In the genomic region with DNA sequence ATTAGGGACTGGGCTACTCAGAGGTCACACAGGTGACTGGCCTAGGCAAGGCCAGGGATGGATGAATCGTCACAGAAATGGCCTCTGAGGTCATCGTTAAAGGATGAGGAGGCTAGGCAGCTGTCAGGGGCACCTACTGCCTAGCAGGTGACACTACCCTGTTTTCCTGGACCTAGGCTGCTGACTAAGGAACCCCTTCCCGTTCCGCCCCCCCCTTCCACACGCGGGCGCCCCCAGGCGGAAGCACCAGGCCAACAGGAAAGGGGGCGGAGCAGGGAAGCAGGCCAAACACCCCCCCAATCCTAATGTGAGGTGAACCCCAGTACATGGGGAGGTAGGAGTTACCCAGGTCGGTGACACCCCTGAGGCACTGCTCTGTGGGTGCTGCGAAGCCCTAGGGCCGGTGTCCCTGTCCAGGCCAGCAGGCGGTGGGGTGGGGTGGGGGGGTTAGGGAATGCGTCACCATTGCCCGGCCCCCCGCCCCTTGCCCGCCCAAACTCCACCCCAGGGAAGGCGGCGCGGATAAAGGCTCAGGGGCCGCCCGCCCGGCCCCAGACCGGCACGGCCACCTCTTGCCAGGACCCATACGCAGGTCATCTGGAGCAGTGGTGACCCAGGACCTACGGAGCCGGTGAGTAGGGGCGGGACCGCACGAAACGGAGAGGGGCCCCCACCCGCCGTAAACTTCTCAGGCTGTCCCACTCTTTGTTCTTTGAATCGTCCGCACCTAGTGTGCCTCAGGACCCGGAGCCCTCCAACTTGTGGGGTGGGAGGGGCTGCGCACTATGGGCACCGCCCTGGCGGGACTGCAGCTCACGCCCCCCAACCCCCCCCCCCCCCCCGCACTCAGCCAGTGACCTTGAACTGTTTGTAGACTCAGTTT, we compare ENCODE assay signal across 8 mouse cellular contexts. TPM values are rescaled to one million over a fixed set of nuclear protein-coding genes. Genes with fewer than 3 reads are reported as not detected.
A peak's percentile ranks its signal among the peaks of the same experiment; 100 is the strongest.
DNase-seq lines count a peak whose midpoint lies in the region; ATAC-seq and TF ChIP-seq lines count a peak whose summit lies in the region.

A gene (plus strand): TSS at position 554 of the 883 bp plus-strand sequence.

- peak; percentile 55 for TF ChIP-seq CTCF in liver, adult 2 months (IDR thresholded peaks at IDR 0.05; ENCODE audit: low read depth, low read length)
- peak; percentile 71 for TF ChIP-seq CTCF in midbrain, postnatal 0 days (IDR thresholded peaks at IDR 0.05)

- no peaks in the 10 kb centered on the region for H3K27me3 ChIP-seq in embryonic facial prominence, embryonic 14.5 days (replicated peaks; ENCODE audit: control insufficient read depth, insufficient read depth, low read length)
- no peaks in the 10 kb centered on the region for H3K27me3 ChIP-seq in heart, embryonic 11.5 days (ENCODE audit: control insufficient read depth, insufficient read depth, low read length)
- H3K27me3 ChIP-seq in kidney, embryonic 14.5 days (ENCODE audit: control insufficient read depth, insufficient read depth, low read length) = no peaks in the 10 kb centered on the region
- no peaks in the 10 kb centered on the region for H3K27me3 ChIP-seq in liver, adult 2 months (ENCODE audit: control insufficient read depth, insufficient read depth, low read length)
- no peaks in the 10 kb centered on the region for H3K27me3 ChIP-seq in midbrain, postnatal 0 days (ENCODE audit: insufficient read depth, low read length)
- H3K27me3 ChIP-seq in stomach, embryonic 16.5 days (ENCODE audit: control insufficient read depth, insufficient read depth, low read length) = no peaks in the 10 kb centered on the region

- H3K4me1 ChIP-seq in embryonic facial prominence, embryonic 14.5 days (ENCODE audit: control insufficient read depth, insufficient read depth, low read length) = peaks cover 12% of the 10 kb centered on the region
- peaks cover 45% of the 10 kb centered on the region for H3K4me1 ChIP-seq in heart, embryonic 11.5 days (ENCODE audit: control insufficient read depth, insufficient read depth, low read length)
- H3K4me1 ChIP-seq in kidney, embryonic 14.5 days (ENCODE audit: control insufficient read depth, insufficient read depth, low read length) = peaks cover 34% of the 10 kb centered on the region
- H3K4me1 ChIP-seq in liver, adult 2 months (ENCODE audit: control insufficient read depth, insufficient read depth, low read length) = peaks cover 33% of the 10 kb centered on the region
- H3K4me1 ChIP-seq in midbrain, postnatal 0 days (ENCODE audit: insufficient read depth, low read length) = peaks cover 14% of the 10 kb centered on the region
- peaks cover 57% of the 10 kb centered on the region for H3K4me1 ChIP-seq in stomach, embryonic 16.5 days (ENCODE audit: control insufficient read depth, insufficient read depth, low read length)

- H3K36me3 ChIP-seq in embryonic facial prominence, embryonic 14.5 days (ENCODE audit: control insufficient read depth, insufficient read depth, low read length) = peaks cover 56% of the 10 kb centered on the region
- peaks cover 31% of the 10 kb centered on the region for H3K36me3 ChIP-seq in heart, embryonic 11.5 days (ENCODE audit: control insufficient read depth, insufficient read depth, low read length)
- H3K36me3 ChIP-seq in kidney, embryonic 14.5 days (ENCODE audit: control insufficient read depth, insufficient read depth, low read length) = peaks cover 51% of the 10 kb centered on the region
- peaks cover 3% of the 10 kb centered on the region; the same call in 1 of the 2 replicates for H3K36me3 ChIP-seq in liver, adult 2 months (ENCODE audit: control insufficient read depth, insufficient read depth, low read length)
- H3K36me3 ChIP-seq in midbrain, postnatal 0 days (ENCODE audit: insufficient read depth, low read length) = peaks cover 20% of the 10 kb centered on the region
- peaks cover 16% of the 10 kb centered on the region for H3K36me3 ChIP-seq in stomach, embryonic 16.5 days (ENCODE audit: control insufficient read depth, insufficient read depth, low read length)

- peak; percentile 39 for ATAC-seq in embryonic facial prominence, embryonic 14.5 days (ENCODE audit: low read depth)
- peak; percentile 59 for ATAC-seq in heart, embryonic 11.5 days (replicated peaks; ENCODE audit: insufficient number of reproducible peaks, low FRiP score, low TSS enrichment)
- peak; percentile 53 for ATAC-seq in kidney, embryonic 14.5 days (ENCODE audit: low FRiP score, low TSS enrichment)
- ATAC-seq in midbrain, postnatal 0 days (ENCODE audit: low FRiP score) = 0 out of 2 replicates have a peak, but pooled peaks have one; percentile 4
- ATAC-seq in stomach, embryonic 16.5 days (ENCODE audit: insufficient read depth, low FRiP score) = peak; percentile 50

- peak within 1 kb of the TSS; percentile 85 for H3K4me3 ChIP-seq in embryonic facial prominence, embryonic 14.5 days (ENCODE audit: low read depth, low read length)
- peak within 1 kb of the TSS; percentile 96 for H3K4me3 ChIP-seq in heart, embryonic 11.5 days (ENCODE audit: low read depth, low read length)
- peak within 1 kb of the TSS; percentile 97 for H3K4me3 ChIP-seq in kidney, embryonic 14.5 days (ENCODE audit: low read length)
- H3K4me3 ChIP-seq in liver, adult 2 months (ENCODE audit: insufficient read depth, low read depth, low read length) = peak within 1 kb of the TSS; percentile 86
- H3K4me3 ChIP-seq in midbrain, postnatal 0 days (ENCODE audit: low read depth, low read length) = peak within 1 kb of the TSS; percentile 91
- peak within 1 kb of the TSS; percentile 93 for H3K4me3 ChIP-seq in stomach, embryonic 16.5 days (replicated peaks; ENCODE audit: low read length)

- H3K4me2 ChIP-seq in embryonic facial prominence, embryonic 14.5 days (ENCODE audit: low read depth, low read length) = peak within 1 kb of the TSS; percentile 93
- H3K4me2 ChIP-seq in heart, embryonic 11.5 days = peak within 1 kb of the TSS; percentile 92
- H3K4me2 ChIP-seq in kidney, embryonic 14.5 days (replicated peaks; ENCODE audit: low read depth, low read length) = peak within 1 kb of the TSS; percentile 87
- peak within 1 kb of the TSS; percentile 90 for H3K4me2 ChIP-seq in midbrain, postnatal 0 days (ENCODE audit: low read depth, low read length, poor library complexity, severe bottlenecking)
- peak within 1 kb of the TSS; percentile 60 for H3K4me2 ChIP-seq in stomach, embryonic 16.5 days (ENCODE audit: low read depth, low read length)

- H3K79me2 ChIP-seq in liver, adult 2 months (ENCODE audit: control insufficient read depth, insufficient read depth, low read length) = peaks cover 38% of the 10 kb centered on the region

- H3K27ac ChIP-seq in embryonic facial prominence, embryonic 14.5 days (replicated peaks; ENCODE audit: low read depth, low read length) = peak within 1 kb of the TSS; percentile 98
- H3K27ac ChIP-seq in heart, embryonic 11.5 days (ENCODE audit: low read depth, low read length) = peak within 1 kb of the TSS; percentile 99
- peak within 1 kb of the TSS; percentile 98 for H3K27ac ChIP-seq in kidney, embryonic 14.5 days (ENCODE audit: low read depth, low read length)
- H3K27ac ChIP-seq in liver, adult 2 months (replicated peaks; ENCODE audit: insufficient read depth, low read depth, low read length) = peak within 1 kb of the TSS; percentile 94
- peak within 1 kb of the TSS; percentile 100 for H3K27ac ChIP-seq in midbrain, postnatal 0 days (ENCODE audit: low read depth, low read length)
- H3K27ac ChIP-seq in stomach, embryonic 16.5 days (ENCODE audit: low read length) = peak within 1 kb of the TSS; percentile 99

- DNase-seq in 3T3-L1 (ENCODE audit: low read depth, low spot score) = peak; percentile 77
- DNase-seq in adrenal gland, adult 2 months = peak; percentile 94
- DNase-seq in embryonic facial prominence, embryonic 14.5 days (ENCODE audit: low spot score) = peak; percentile 93
- DNase-seq in liver, adult 2 months (ENCODE audit: extremely low read depth, low read depth, low spot score) = peak; percentile 77
- DNase-seq in midbrain, postnatal 0 days (ENCODE audit: low spot score) = no peak

- no peaks in the 10 kb centered on the region for H3K9me3 ChIP-seq in embryonic facial prominence, embryonic 14.5 days (ENCODE audit: control insufficient read depth, low read length)
- no peaks in the 10 kb centered on the region for H3K9me3 ChIP-seq in heart, embryonic 11.5 days (replicated peaks; ENCODE audit: control insufficient read depth, low read length)
- H3K9me3 ChIP-seq in kidney, embryonic 14.5 days (ENCODE audit: control insufficient read depth, low read length) = no peaks in the 10 kb centered on the region
- no peaks in the 10 kb centered on the region for H3K9me3 ChIP-seq in midbrain, postnatal 0 days (ENCODE audit: low read length)
- no peaks in the 10 kb centered on the region for H3K9me3 ChIP-seq in stomach, embryonic 16.5 days (replicated peaks; ENCODE audit: control insufficient read depth, low read length)

- 0% methylated on average over 22 of the region's 42 CpGs for WGBS in embryonic facial prominence, embryonic 14.5 days
- under 1% methylated on average over 33 of the region's 42 CpGs for WGBS in heart, embryonic 11.5 days (ENCODE audit: insufficient replicate concordance)
- 2% methylated on average over 39 of the region's 42 CpGs for WGBS in kidney, embryonic 14.5 days
- 1% methylated on average over 42 of the region's 42 CpGs for WGBS in liver, adult 2 months
- WGBS in midbrain, postnatal 0 days = under 1% methylated on average over 26 of the region's 42 CpGs
- under 1% methylated on average over 42 of the region's 42 CpGs for WGBS in stomach, embryonic 16.5 days

- peak within 1 kb of the TSS; percentile 89 for H3K9ac ChIP-seq in embryonic facial prominence, embryonic 14.5 days (ENCODE audit: low read depth, low read length)
- peak within 1 kb of the TSS; percentile 99 for H3K9ac ChIP-seq in heart, embryonic 11.5 days (ENCODE audit: low read depth, low read length)
- H3K9ac ChIP-seq in kidney, embryonic 14.5 days (ENCODE audit: low read depth, low read length) = peak within 1 kb of the TSS; percentile 72
- peak within 1 kb of the TSS; percentile 90 for H3K9ac ChIP-seq in liver, adult 2 months (ENCODE audit: low read depth, low read length)
- H3K9ac ChIP-seq in midbrain, postnatal 0 days (replicated peaks; ENCODE audit: low read length, poor library complexity, severe bottlenecking) = peak within 1 kb of the TSS; percentile 99
- H3K9ac ChIP-seq in stomach, embryonic 16.5 days (ENCODE audit: low read length) = peak within 1 kb of the TSS; percentile 93

- TF ChIP-seq POLR2A in liver, adult 2 months (IDR thresholded peaks at IDR 0.05; ENCODE audit: extremely low read depth, insufficient read depth, low read length) = peak; percentile 98

RNA-seq across cellular contexts. Expression of the gene that starts here (rescaled TPM):
- total RNA-seq in adrenal gland, adult 2 months (2021) = 100 to 1,000 TPM in 1 of 2 experiments, 10 to 100 TPM in 1; 75.8 to 115 TPM
- polyA plus RNA-seq in adrenal gland, adult 2 months (2012; rRNA removed) = 233 and 269 TPM in 2 replicates
- 34.2 and 37.0 TPM in 2 replicates for polyA plus RNA-seq in embryonic facial prominence, embryonic 14.5 days (2014; fragmentation: Nextera tagmentation; extraction: Ambion mirVana)
- 29.5 and 31.9 TPM in 2 replicates for polyA plus RNA-seq in heart, embryonic 11.5 days (2014; fragmentation: Nextera tagmentation; extraction: Ambion mirVana)
- 42.3 and 46.2 TPM in 2 replicates for polyA plus RNA-seq in kidney, embryonic 14.5 days (2014; fragmentation: Nextera tagmentation; extraction: Ambion mirVana)
- total RNA-seq in liver, adult 2 months (2014; rRNA removed) = 6.9 and 11.6 TPM in 2 replicates
- polyA plus RNA-seq in liver, adult 2 months (2012; rRNA removed) = 27.4 and 38.8 TPM in 2 replicates
- 114 and 143 TPM in 2 replicates for total RNA-seq in midbrain, postnatal 0 days (2014; rRNA removed)
- 16.3 and 17.2 TPM in 2 replicates for polyA plus RNA-seq in midbrain, postnatal 0 days (2015; fragmentation: Nextera tagmentation; extraction: Ambion mirVana)
- polyA plus RNA-seq in stomach, embryonic 16.5 days (2015; fragmentation: Nextera tagmentation; extraction: Ambion mirVana) = 7.8 and 9.8 TPM in 2 replicates

Comparison
In these comparisons a context has a peak if more than half of its experiments do, and no peak if none do; other contexts are left out.
1. ATAC-seq: peak in every context shown above with its lines; median percentile 59 in heart, embryonic 11.5 days; 53 in kidney, embryonic 14.5 days; 50 in stomach, embryonic 16.5 days; 39 in embryonic facial prominence, embryonic 14.5 days; 4 in midbrain, postnatal 0 days.